Mouse (Mus musculus): ENCODE results near the gene Sec11a.

Gene Sec11a

GRCm38 (mm10) chr7:80947445-80948350, at the start of gene Sec11a:
Gene Sec11a (minus strand): TSS chr7:80947780.
- in situ Hi-C loops (cut with MboI, MseI) = no loop called here

- in situ Hi-C loops (cut with MboI, MseI) = no loop called here
Measured at GRCm38 (mm10) chr7:80995266-80996146, 47.9 kb upstream of the Sec11a start.

- in situ Hi-C loops (cut with MboI, MseI) = no loop called here
Measured at GRCm38 (mm10) chr7:80994663-80995005, 47.1 kb upstream of the Sec11a start.

- in situ Hi-C loops (cut with MboI, MseI) = no loop called here
Measured at GRCm38 (mm10) chr7:80993834-80994662, 46.5 kb upstream of the Sec11a start.

GRCm38 (mm10) chr7:80992980-80993833, 45.6 kb upstream of the Sec11a start, which contains the start of gene Zfp592:
Gene Zfp592 (plus strand): TSS chr7:80993681.
- in situ Hi-C loops (cut with MboI, MseI) = no loop called here

GRCm38 (mm10) chr7:80992631-80992979, 45.0 kb upstream of the Sec11a start:
- in situ Hi-C loops (cut with MboI, MseI) = no loop called here

GRCm38 (mm10) chr7:80992063-80992462, 44.5 kb upstream of the Sec11a start:
- in situ Hi-C loops (cut with MboI, MseI) = no loop called here

GRCm38 (mm10) chr7:80991589-80991988, 44.0 kb upstream of the Sec11a start:
- in situ Hi-C loops (cut with MboI, MseI) = no loop called here

GRCm38 (mm10) chr7:80990276-80990675, 42.7 kb upstream of the Sec11a start:
- in situ Hi-C loops (cut with MboI, MseI) = no loop called here

- in situ Hi-C loops (cut with MboI, MseI) = no loop called here
Measured at GRCm38 (mm10) chr7:80987805-80988625, 40.4 kb upstream of the Sec11a start.

GRCm38 (mm10) chr7:80986458-80987187, 39.0 kb upstream of the Sec11a start:
- in situ Hi-C loops (cut with MboI, MseI) = no loop called here

GRCm38 (mm10) chr7:80980566-80980965, 33.0 kb upstream of the Sec11a start:
- in situ Hi-C loops (cut with MboI, MseI) = no loop called here

GRCm38 (mm10) chr7:80973638-80974015, 26.0 kb upstream of the Sec11a start:
- in situ Hi-C loops (cut with MboI, MseI) = loop anchor here (5.0 to 10.0 kb wide), 2 partner anchors 36 to 359 kb away; no protein-coding TSS in a partner anchor

- in situ Hi-C loops (cut with MboI, MseI) = loop anchor here (5.0 to 10.0 kb wide), 2 partner anchors 36 to 358 kb away; no protein-coding TSS in a partner anchor
Measured at GRCm38 (mm10) chr7:80972920-80973637, 25.5 kb upstream of the Sec11a start.

- in situ Hi-C loops (cut with MboI, MseI) = loop anchor here (5.0 to 10.0 kb wide), 2 partner anchors 35 to 357 kb away; no protein-coding TSS in a partner anchor
Measured at GRCm38 (mm10) chr7:80972082-80972481, 24.5 kb upstream of the Sec11a start.

GRCm38 (mm10) chr7:80971419-80971818, 23.8 kb upstream of the Sec11a start:
- in situ Hi-C loops (cut with MboI, MseI) = loop anchor here (5.0 to 10.0 kb wide), 2 partner anchors 34 to 357 kb away; no protein-coding TSS in a partner anchor

GRCm38 (mm10) chr7:80970913-80971312, 23.3 kb upstream of the Sec11a start:
- in situ Hi-C loops (cut with MboI, MseI) = loop anchor here (5.0 to 10.0 kb wide), 2 partner anchors 34 to 356 kb away; no protein-coding TSS in a partner anchor

- in situ Hi-C loops (cut with MboI, MseI) = no loop called here
Measured at GRCm38 (mm10) chr7:80962799-80963198, 15.2 kb upstream of the Sec11a start.
